Mouse (Mus musculus) large intestine, adult 2 months (tissue): ENCODE results near the gene Cd300ld5. TPM values are rescaled to one million over a fixed set of nuclear protein-coding genes. Genes with fewer than 3 reads are reported as not detected.
"Not testable (repeated sequence)": the region's sequence is repeated elsewhere in the genome, so short reads cannot be mapped to it uniquely, and the experiment has no call there.

Experiments used
- DNase-seq: peaks from one replicate; pipeline ENCODE4 v3.0.0-alpha.2; 2012; ENCODE audit warnings: low read depth, low spot score
- WGBS: fragments of 180-500 bp; shearing (Covaris S2); methylation state at CpG from one replicate; pipeline ENCODE4 v1.1.7; 2018; 5-methylcytosine and 5-hydroxymethylcytosine counted together
- polyA plus RNA-seq: library from polyadenylated mRNA; depleted of rRNA; stranded (reverse); fragments of >200 nt; gene quantifications from 2 replicates; pipeline ENCODE4 v1.2.3, GENCODE M21; 2012; rRNA removed

Cd300ld5 gene
- polyA plus RNA-seq, 1 experiment: not detected

DNA sequence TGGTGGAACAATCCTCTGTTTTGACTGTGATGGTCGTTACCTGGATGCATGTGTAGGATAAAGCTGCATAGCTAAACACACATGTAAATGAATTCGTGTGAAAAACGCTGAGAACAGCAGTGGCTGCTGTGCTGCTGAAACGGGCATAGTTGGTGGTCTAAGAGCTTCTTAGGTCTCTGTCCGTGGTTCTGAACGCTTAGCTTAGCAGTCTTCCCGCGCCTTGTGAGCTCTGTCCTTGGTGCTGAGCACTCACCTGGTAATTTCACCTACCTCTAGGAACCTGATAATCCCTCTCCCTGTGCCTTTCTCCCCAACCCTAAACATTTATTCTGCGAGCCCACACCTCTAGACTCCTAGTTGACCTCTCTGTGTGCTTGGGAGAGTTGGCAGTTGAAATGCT is 14.6 kb upstream of the Cd300ld5 start:
- WGBS: 5% methylated on average over 9 of the region's 9 CpGs
- no peak for DNase-seq

GRCm38 (mm10) chr11:115049282-115049895 is 11.8 kb upstream of the Cd300ld5 start:
- no peak for DNase-seq
- 32% methylated on average over 3 of the region's 3 CpGs for WGBS

DNA sequence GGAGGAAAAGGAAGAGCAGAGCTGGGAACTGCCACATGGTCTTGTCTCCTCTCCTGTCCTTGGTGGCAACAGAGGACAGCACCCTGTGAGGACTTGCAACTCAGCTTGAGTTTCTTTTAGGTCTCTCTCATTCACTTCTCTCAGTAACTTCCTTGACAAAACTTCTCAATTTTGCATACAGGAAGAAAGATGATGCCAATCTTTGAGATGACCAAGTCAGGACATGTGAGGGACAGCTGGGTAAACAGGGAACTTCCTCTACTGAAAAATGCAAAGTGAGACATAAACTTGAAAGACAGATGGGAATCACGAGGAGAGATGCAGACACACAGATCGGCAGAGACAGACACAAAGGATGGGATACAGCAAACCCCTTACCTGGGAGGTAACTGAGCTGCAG is 10.7 kb upstream of the Cd300ld5 start, which contains the start of gene Cd300ld3:
Cd300ld3 (minus strand) TSS at position 151 of the 400 bp plus-strand sequence.
- 64% methylated on average over 2 of the region's 2 CpGs for WGBS
- DNase-seq: no peak

DNA sequence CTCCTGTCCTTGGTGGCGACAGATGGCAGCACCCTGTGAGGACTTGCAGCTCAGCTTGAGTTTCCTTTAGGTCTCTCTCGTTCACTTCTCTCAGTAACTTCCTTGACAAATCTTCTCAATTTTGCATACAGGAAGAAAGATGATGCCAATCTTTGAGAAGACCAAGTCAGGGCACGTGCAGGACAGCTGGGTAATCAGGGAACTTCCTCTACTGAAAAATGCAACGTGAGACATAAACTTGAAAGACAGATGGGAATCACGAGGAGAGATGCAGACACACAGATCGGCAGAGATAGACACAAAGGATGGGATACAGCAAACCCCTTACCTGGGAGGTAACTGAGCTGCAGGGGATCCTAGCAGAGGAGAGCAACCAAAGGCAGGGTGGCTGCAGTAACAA is 10.7 kb downstream of the Cd300ld5 start, which contains the start of gene Cd300ld4:
Cd300ld4 (minus strand) TSS at position 101 of the 400 bp plus-strand sequence.
- no CpG with 5 or more reads among the region's 6 CpGs for whole genome bisulfite sequencing

GRCm38 (mm10) chr11:115016093-115016492 is 21.5 kb downstream of the Cd300ld5 start, which contains the start of gene Cd300ld2:
Gene Cd300ld2, minus strand, starts transcription at chr11:115016193.
- no CpG with 5 or more reads among the region's 7 CpGs for WGBS
- not testable (repeated sequence) for DNase-seq

More for the DNA sequence above, 10.7 kb downstream of the Cd300ld5 start, which contains the start of gene Cd300ld4:
- DNase-seq: not testable (repeated sequence)

DNA sequence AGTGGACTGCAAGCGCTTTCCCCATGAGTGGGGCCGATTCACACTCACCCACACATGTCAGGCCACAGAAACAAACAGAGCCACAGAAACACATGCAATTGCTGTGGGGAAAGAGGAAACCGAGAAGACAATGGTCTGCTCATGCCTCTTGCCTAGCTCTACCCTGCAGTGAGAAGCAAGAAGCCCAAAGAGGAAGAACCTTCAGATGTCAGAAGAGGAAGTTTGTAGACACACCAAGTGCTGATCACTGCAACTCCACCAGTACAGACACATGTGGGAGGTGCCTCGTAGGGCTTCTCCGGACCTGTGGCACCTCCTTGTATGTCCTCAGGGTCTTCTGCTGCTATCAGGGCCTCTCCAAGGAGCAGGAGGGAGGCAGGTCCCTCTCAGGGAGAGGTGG is 33.5 kb downstream of the Cd300ld5 start:
- DNase-seq: no peak
- WGBS: 78% methylated on average over 5 of the region's 5 CpGs

GRCm38 (mm10) chr11:115001474-115002040 is 36.0 kb downstream of the Cd300ld5 start, which contains the start of gene Cd300c2:
Gene Cd300c2, minus strand, starts transcription at chr11:115001880.
- DNase-seq: no peak
- 73% methylated on average over 7 of the region's 7 CpGs for WGBS

DNA sequence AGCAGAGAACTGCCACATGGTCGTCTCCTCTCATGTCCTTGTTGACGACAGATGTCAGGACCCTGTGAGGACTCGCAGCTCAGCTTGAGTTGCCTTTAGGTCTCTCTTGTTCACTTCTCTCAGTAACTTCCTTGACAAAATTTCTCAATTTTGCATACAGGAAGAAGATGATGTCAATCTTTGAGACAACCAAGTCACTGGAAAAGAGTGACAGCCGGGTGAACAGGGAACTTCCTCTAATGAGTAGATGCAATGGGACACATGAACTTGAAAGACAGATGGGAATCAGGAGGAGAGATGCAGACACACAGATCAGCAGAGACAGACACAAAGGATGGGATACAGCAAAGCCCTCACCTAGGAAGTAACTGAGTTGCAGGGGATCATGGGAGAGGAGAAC is 47.8 kb downstream of the Cd300ld5 start, which contains the start of gene Cd300ld:
Cd300ld (minus strand) TSS at position 130 of the 400 bp plus-strand sequence.
- 66% methylated on average over 4 of the region's 4 CpGs for WGBS
- DNase-seq: no peak

DNA sequence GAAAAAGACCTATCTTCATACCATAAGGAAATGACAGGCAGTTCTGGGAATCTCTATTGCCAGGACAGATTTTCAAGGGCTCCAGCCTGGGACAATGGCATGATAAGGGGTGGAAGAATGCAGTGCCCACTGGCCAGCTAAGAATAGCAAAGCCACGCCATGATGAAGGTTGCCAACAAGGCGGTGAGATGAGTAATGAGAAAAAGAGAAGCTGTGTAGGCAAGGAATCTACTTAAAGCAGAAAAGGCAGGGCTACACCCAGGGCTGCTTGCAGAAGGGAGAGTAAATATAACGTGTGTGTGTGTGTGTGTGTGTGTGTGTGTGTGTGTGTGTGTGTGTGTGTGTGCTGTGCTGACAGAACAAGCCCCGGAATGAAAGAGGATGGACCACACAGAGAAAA is 55.7 kb downstream of the Cd300ld5 start:
- no peak for DNase-seq
- 68% methylated on average over 4 of the region's 4 CpGs for WGBS

Other genes starting within 250 kb of the Cd300ld5 start
- gene Btbd17, start 241.8 kb downstream of the Cd300ld5 start, polyA plus RNA-seq: 0.30 and 0.40 TPM in 2 replicates
- not detected in 2 replicates for gene Gpr142, start 238.8 kb downstream of the Cd300ld5 start, polyA plus RNA-seq
- 2.0 and 3.9 TPM in 2 replicates for gene Gprc5c, start 186.6 kb downstream of the Cd300ld5 start, polyA plus RNA-seq
- 1.3 and 2.2 TPM in 2 replicates for gene Cd300a, start 147.7 kb downstream of the Cd300ld5 start, polyA plus RNA-seq
- 0.25 and 0.63 TPM in 2 replicates for gene Cd300lb, start 103.4 kb downstream of the Cd300ld5 start, polyA plus RNA-seq
- 0.63 and 1.2 TPM in 2 replicates for gene Cd300c, start 68.6 kb downstream of the Cd300ld5 start, polyA plus RNA-seq
- gene Cd300ld, start 47.8 kb downstream of the Cd300ld5 start, polyA plus RNA-seq: 1.6 and 2.3 TPM in 2 replicates
- 8.0 and 10.1 TPM in 2 replicates for gene Cd300c2, start 35.9 kb downstream of the Cd300ld5 start, polyA plus RNA-seq
- not detected in 2 replicates for gene Cd300ld2, start 21.6 kb downstream of the Cd300ld5 start, polyA plus RNA-seq
- gene Cd300ld4, start 10.8 kb downstream of the Cd300ld5 start, polyA plus RNA-seq: 0.29 TPM in 1 of 2 replicates, not detected in the other
- 2.9 and 3.7 TPM in 2 replicates for gene Cd300ld3, start 10.6 kb upstream of the Cd300ld5 start, polyA plus RNA-seq
- 0.19 and 0.59 TPM in 2 replicates for gene Cd300e, start 24.4 kb upstream of the Cd300ld5 start, polyA plus RNA-seq
- gene Rab37, start 53.7 kb upstream of the Cd300ld5 start, polyA plus RNA-seq: 3.5 and 4.5 TPM in 2 replicates
- gene Cd300lf, start 96.2 kb upstream of the Cd300ld5 start, polyA plus RNA-seq: 4.8 and 6.3 TPM in 2 replicates
- 492 and 733 TPM in 2 replicates for gene Slc9a3r1, start 125.6 kb upstream of the Cd300ld5 start, polyA plus RNA-seq
- gene Tmem104, start 149.7 kb upstream of the Cd300ld5 start, polyA plus RNA-seq: 7.9 and 10.1 TPM in 2 replicates
- 25.3 and 25.4 TPM in 2 replicates for gene Nat9, start 150.1 kb upstream of the Cd300ld5 start, polyA plus RNA-seq
- 0.04 TPM in 2 replicates for gene Grin2c, start 229.5 kb upstream of the Cd300ld5 start, polyA plus RNA-seq
- 10.0 and 11.8 TPM in 2 replicates for gene Fdxr, start 239.3 kb upstream of the Cd300ld5 start, polyA plus RNA-seq